Mouse (Mus musculus) kidney, postnatal 36 days (tissue): ENCODE results near the gene Auts2.
A peak's percentile ranks its signal among the peaks of the same experiment; 100 is the strongest.

ENCODE experiments used
- DNase-seq, 2 experiments: peaks; one replicate each; pipeline ENCODE4 v3.0.0; 2021 to 2022; ENCODE audit warnings: mixed read lengths in 2 of 2

The Auts2 gene

GRCm38 (mm10) chr5:131644331-131644730 is 898.8 kb downstream of the Auts2 start:
- DNase-seq, result peak; percentile 46 to 78

DNA sequence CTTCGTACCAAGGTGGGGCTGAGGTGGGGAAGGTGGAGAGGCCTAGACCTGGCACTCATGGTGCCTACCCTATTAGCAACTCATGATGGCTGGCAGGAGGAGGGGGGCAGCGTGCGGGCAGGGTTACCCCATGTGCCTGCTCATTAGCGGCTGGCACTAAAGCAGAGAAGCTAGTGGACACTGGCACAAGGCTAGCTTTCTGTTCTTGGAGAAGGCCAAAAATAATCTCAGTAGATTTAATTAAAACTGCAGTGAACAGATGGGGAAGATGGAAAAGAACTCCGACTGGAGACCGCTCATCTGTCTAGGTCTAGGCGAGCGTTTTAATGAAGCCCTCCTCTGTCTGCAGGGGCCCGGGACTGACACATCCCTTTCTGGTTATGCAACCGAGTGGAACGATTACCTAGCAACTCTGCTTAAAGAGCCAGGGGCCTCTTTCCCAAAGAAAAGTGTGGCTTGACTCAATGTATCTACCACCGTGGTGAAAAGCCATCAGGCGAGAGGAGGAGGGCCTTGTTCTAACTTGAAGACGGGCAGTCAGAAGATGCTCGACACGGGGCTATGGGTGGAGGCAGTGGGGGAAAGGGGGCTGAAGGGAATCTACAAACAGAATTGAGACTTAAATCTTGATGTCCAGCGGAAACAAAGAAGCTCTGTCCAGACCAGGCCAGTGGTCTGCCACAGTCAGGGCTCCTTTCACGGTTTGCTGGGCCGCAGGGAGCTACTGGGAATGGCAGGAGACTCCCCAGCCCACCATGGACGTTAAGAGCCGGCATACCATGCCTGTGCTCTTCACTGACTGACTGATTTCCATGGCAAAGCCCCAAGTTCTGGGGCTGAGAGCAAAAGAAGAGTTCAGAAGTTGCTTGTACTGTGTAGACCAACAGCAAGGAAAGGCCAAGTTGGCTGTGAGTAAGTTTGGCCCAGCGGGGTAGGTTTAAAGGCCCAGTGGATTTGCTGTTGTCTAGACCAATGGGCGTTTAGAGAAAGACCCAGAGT is 899.7 kb downstream of the Auts2 start:
- peak; percentile 50 to 69 for DNase-seq

GRCm38 (mm10) chr5:131642752-131643151 is 900.4 kb downstream of the Auts2 start:
- no peak for DNase-seq

DNA sequence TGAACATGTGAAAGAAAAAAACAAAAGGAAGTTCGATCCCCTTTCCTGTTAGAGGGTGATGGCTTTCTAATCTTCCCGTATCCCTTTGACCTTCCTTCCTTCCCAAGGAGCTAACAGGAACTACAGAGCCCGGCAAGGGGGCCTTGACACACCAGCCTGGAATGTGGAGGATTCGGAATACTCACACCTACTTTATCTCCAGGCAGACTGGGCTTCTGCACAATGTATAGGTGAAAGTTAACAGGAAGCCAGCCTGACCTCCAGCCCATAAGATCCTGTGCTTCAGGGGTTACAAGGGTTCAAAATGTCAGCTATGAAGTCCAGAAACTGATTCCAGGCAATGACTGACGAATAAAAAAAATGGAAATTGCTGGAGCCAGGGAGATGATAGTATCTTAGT is 906.7 kb downstream of the Auts2 start:
- no peak for DNase-seq

DNA sequence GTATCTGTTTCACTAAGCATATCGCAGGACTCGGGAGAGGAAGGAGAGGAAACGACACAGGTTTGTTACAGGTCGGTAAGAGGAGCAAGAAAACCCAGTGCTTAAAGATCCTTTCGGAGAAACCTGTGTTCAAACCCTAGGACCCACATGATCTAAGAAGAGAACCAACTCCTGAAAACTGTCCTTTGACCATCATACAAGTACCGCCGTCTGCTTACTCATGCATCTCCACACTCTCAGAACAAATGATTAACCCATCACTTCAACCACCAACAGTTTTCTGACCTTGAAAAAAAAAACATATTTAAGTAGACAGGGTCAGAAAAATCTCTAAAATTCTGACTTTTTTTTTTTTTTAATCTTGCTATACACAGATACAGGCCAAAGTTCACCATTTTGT is 908.4 kb downstream of the Auts2 start:
- DNase-seq, result peak; percentile 40 to 73

- no peak for DNase-seq
These were observed 911.2 kb downstream of the Auts2 start for GRCm38 (mm10) chr5:131631998-131632379.

GRCm38 (mm10) chr5:131631038-131631997 is 911.8 kb downstream of the Auts2 start:
- peak in 1 of 2 experiments; percentile 45 for DNase-seq

DNA sequence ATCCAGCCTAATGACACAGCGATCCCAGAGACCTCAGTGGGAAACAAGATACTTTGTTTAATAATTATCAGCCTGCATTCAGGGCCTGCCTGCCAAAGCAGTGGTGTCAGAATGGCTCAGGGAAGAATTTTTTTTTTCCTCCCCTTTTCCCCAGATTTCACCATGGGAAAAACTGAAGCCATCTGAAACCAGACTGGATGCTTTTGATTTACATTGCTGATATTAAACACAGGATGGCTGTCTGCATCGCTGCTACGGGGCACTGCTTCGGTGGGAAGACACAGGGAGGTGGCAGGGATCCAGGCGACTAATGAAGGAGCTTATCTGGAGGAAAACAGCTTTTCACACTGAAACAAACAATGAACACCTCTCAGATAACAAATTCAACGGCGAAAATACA is 912.6 kb downstream of the Auts2 start:
- peak in 1 of 2 experiments; percentile 58 for DNase-seq

GRCm38 (mm10) chr5:131616113-131616876 is 926.8 kb downstream of the Auts2 start:
- peak; percentile 64 to 68 for DNase-seq

DNA sequence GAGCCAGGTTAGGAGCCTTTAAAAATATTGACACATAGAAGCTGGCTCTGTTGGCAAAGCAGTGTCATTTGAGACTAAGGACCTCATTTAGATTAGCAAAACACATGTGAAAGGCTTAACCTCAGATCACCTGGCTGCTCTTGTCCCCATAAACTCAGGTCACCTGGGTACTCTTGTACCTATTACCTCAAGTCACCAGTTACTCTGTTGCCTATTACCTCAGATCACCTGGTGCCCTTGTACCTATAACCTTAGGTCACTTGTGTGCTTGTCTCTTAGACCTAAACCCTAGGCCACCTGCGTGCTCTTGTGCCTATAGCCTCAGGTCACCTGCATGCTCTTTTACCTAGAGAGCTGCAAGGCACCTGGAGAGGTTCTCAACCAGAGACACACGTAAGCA is 928.9 kb downstream of the Auts2 start:
- DNase-seq, result no peak

DNA sequence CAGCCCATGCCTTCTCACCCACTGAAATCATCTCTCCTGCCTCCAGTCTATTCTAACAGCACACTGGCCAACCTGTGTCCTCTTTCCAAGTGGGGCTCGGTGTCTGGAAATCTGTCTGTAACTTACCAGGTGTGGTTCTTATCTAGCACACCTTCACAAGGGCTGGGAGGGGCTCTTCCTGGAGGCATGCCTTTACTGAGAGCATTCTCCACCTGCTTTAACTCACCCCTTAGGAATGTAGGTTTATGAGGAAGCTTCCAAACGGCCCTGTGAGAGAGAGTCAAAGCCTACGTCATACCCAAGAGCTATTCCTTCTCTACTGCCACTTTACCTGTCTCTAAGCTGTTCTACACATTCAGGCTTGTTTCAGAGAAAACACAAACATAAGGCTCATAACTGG is 929.8 kb downstream of the Auts2 start:
- DNase-seq, result no peak

DNA sequence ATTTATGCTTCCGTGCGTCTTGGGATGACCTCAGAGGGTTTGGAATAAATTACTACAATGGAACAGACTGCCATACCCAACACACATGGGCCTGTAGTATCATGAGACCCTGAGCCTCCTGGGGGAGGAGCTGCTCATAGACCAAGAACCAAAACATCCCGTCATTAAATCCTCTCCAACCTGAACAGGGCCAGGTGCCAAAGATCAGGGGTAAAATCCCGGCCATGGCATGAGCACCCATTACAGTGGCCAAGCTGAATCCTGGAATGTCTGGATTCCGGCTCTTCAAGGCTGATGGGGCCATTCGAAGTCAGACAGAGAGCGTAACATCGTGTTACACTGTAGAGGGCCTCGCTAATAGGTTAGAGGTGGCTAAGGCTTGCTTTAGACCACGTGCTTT is 932.4 kb downstream of the Auts2 start:
- DNase-seq, result peak; percentile 61 to 66

DNA sequence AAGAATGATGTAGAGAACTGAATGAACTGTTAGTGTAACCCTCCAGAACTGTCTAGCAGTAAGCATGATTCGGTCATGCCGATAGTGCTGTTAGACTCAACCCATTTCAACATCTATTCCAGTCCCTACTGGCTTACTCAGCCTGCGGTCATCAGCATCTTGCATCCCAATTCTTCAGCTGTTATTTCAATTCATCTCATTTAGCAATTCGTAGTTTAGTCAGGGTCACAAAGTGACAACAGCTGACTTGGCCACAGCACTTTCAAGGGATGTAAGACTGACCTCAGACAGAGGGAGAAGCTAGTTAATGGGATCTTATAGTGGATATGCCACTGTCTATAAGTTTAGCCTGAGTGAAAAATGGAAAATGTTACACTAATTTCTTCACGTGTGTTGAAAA is 936.4 kb downstream of the Auts2 start:
- DNase-seq, result no peak

DNA sequence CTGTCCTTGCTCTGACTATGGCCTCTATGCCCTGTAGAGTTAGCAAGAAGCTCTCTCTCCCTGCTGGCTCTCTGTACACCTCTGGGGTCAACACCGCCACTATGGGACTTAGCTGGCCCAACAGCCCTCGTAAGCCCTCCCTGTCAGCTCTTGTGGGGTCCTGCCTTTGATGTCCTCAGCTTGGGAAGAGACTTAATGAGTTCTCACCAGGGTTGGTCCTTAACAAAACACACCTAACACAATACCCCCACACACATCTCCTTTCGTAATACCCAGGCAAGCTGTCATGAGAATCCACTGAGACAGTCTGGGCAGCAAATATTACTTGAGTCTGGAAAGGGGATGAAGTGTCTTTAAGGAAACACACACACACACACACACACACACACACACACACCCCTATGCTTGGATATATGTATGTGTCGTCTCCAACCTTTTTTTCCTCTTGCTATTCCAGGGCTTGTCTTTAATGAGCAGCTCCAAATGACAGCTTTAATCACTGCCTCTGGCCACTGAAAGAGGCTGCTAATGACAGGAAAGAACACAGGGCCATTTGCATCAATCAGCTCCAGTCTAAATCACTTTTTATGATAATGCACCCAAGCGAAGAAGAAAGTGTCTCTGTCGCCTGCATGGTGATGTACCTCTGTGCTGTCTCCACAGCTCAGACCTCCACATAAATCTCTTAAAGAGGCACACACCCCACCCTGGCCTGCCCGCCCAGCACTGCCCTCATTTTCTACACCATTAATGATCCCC is 941.0 kb downstream of the Auts2 start:
- no peak for DNase-seq

- DNase-seq, result peak; percentile 94 to 96
These were observed 942.6 kb downstream of the Auts2 start for GRCm38 (mm10) chr5:131600325-131601125.

DNA sequence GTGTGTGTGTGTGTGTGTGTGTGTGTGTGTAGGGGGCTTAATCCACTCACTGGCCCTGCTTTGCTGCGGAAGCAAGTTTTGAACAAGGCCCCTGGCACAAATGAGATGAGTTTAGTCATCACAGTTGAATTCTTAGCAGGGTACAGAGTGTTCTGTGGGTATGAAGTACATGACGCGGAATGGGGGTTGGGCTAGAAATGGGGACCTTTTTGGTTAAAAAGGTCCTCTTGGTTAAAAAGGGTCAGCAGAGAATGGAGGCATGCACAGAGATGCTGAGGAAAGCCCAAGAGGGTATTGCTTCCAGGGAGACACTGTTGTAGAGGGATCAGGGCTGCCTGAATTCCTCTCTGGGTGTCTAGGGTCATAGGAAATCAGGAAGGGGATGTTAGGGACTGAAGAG is 945.6 kb downstream of the Auts2 start:
- DNase-seq, result peak in 1 of 2 experiments; percentile 39

DNA sequence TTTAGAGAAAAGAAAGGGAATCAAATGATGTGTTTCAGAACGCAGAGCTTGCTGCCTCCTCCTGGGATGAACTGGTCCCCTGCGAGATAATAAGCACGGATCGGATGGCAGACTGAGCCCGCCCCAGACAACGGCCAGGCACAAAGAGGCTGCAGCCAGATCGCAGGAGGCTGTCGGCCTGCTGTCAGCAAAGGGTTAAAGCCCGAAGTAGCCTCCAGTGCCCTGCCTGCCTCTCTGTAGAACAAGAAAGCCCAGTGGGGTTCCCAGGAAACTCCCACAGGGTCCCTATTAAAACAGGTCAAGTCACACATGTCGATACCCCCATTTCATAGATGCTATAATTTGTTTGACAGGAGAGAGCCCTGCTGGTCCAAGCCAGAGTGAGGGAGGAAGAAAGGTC is 946.6 kb downstream of the Auts2 start:
- DNase-seq, result no peak

DNA sequence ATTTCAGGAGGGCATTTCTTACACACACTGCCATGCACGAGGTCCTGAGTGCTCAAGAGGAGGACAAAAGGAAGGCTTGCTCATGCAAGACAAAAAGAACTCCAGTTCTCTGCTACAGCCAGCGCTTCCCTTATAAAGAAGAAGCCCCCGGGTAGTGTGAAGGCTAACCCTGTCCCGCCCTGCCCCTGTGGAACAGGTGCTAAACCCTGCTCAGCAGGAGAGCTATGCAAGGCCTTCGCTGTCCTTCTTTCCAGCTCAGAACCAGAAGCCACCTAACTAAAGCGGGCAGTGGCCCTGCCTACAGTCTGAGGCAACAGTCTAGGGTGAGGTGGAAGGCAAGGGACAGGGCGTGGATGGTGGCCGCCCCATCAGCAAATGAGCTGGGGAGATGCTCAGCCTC is 947.4 kb downstream of the Auts2 start:
- peak in 1 of 2 experiments; percentile 45 for DNase-seq

GRCm38 (mm10) chr5:131594597-131594996 is 948.5 kb downstream of the Auts2 start:
- DNase-seq, result peak; percentile 32 to 35

GRCm38 (mm10) chr5:131593261-131593660 is 949.9 kb downstream of the Auts2 start:
- DNase-seq, result no peak

DNA sequence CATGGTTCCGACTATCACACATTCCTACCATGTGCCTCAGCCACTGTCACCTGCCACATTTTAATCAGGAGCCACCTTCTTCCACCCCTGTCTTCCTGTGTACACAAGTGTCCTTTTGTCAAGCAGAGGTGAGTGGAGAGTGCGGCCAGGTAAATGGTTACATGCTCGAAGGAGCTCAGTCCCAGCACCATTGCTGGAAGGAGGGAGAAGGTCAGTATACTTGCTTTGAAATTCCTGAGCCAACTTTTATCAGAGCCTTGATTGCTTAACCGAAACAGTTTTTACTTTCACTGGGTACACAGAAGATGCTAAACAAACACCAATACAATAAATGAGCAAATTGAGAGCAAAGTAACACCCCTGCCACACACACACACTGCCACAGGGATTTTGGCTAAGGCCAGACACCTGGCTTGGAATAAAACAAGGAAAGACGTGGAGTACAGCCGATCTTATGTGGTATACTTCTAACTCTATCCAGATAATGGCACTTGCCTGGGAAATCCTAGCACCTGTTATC is 953.1 kb downstream of the Auts2 start:
- DNase-seq, result no peak
